Comparison of ENCODE assay signal across 6 mouse cellular contexts in the genomic region with DNA sequence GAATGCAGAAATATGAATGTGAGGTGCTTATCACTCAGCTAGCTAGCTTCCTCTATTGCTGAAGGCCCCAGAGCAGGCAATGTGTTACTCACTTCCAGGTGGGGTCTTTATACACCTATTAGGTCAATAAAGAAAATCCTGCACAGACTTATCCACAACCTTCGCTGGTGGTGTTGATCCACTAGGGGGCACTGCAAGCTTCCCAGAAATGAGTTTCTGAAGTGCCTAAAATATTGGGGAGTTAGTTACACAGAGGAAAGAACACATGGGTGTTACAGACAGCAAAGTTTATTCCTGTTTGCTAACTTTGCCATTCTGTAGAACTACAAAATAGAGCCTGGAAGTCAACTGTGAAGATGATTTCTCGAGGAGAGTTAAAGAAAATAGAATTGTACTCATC.
DNase-seq lines count a peak whose midpoint lies in the region; ATAC-seq and TF ChIP-seq lines count a peak whose summit lies in the region.
"Not testable (repeated sequence)": the region's sequence is repeated elsewhere in the genome, so short reads cannot be mapped to it uniquely, and the experiment has no call there.

No protein-coding gene starts in this region.

- peak; percentile 63; the same call in 1 of the 2 replicates for ATAC-seq in common myeloid progenitor, adult 5-6 weeks (replicated peaks; ENCODE audit: low read depth, poor library complexity, severe bottlenecking)
- ATAC-seq in megakaryocyte progenitor cell, adult 5-6 weeks (replicated peaks; ENCODE audit: poor library complexity): peak; percentile 50

- H3K27me3 ChIP-seq in thymus, adult 2 months (ENCODE audit: control insufficient read depth, insufficient read depth, low read length): not testable (repeated sequence)

- H3K36me3 ChIP-seq in thymus, adult 2 months (ENCODE audit: control insufficient read depth, insufficient read depth, low read length): not testable (repeated sequence)

- DNase-seq in CD8-positive naive resting alpha-beta T cell, adult 2 months (ENCODE audit: low read depth in 2 of 2, low spot score in 2 of 2): peak; percentile 2 to 35
- DNase-seq in kidney, adult 9 months: peak; percentile 1
- DNase-seq in thymus, adult 2 months: peak; percentile 33
- DNase-seq in thymus, postnatal 25 days: peak; percentile 38

- not testable (repeated sequence) for H3K4me3 ChIP-seq in thymus, adult 2 months (ENCODE audit: control insufficient read depth, insufficient read depth, low read length)

- TF ChIP-seq CTCF in thymus, adult 2 months (IDR thresholded peaks at IDR 0.05; ENCODE audit: borderline replicate concordance, control insufficient read depth, extremely low read depth, insufficient read depth, low read length, poor library complexity): not testable (repeated sequence)

- not testable (repeated sequence) for TF ChIP-seq POLR2A in thymus, adult 2 months (IDR thresholded peaks at IDR 0.05; ENCODE audit: control insufficient read depth, extremely low read depth, insufficient read depth, low read length, poor library complexity)

- 40% methylated on average over 2 of the region's 2 CpGs for WGBS in thymus, adult 2 months

- not testable (repeated sequence) for H3K27ac ChIP-seq in thymus, adult 2 months (ENCODE audit: control insufficient read depth, insufficient read depth, low read length)

- not testable (repeated sequence) for H3K4me1 ChIP-seq in thymus, adult 2 months (replicated peaks; ENCODE audit: control insufficient read depth, insufficient read depth, low read length)
